In the genomic region with DNA sequence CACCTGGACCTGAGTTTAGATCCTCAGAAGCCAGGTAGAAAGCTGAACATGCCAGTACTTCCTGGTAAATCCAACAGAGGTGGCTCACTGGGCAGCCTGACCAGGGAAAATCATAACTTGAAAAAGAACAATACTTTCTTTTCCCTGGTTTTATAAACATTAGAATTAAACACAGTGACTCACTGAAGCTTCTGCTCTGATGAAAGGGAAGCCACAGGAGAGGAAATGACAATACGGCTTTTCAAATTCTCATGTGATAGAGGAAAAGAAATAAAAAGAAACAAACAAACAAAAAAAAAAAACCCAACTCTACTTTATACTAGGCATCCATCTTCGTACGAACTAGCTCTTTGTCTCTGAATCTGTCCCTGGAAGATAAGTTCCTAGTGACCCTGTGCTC, we compare ENCODE assay signal across 24 mouse cellular contexts. TPM values are rescaled to one million over a fixed set of nuclear protein-coding genes. Genes with fewer than 3 reads are reported as not detected.
A peak's percentile ranks its signal among the peaks of the same experiment; 100 is the strongest.
DNase-seq lines count a peak whose midpoint lies in the region; ATAC-seq and TF ChIP-seq lines count a peak whose summit lies in the region.
"Had no signal": no experiment of that assay in that cellular context is flagged by ENCODE, and none has a peak within 500 bp of the region (broad histone marks: within the 10 kb centered on the region; RNA-seq: fewer than 3 reads in every experiment).

No protein-coding gene starts in this region.

- no peak overlapping the region for H3K9ac ChIP-seq in forebrain, embryonic 11.5 days (ENCODE audit: low read length)
- no peak overlapping the region for H3K9ac ChIP-seq in forebrain, embryonic 12.5 days
- H3K9ac ChIP-seq: embryonic facial prominence, embryonic 12.5 days; heart, embryonic 15.5 days; hindbrain, embryonic 13.5 days; intestine, embryonic 15.5 days had no signal

- H3K36me3 ChIP-seq in spleen, adult 2 months (ENCODE audit: control insufficient read depth, insufficient read depth, low read length), result 0 out of 2 replicates have a peak, but pooled peaks cover 1% of the 10 kb centered on the region
- no peaks in the 10 kb centered on the region for H3K36me3 ChIP-seq in forebrain, embryonic 11.5 days (ENCODE audit: control insufficient read depth, insufficient read depth, low read length)
- H3K36me3 ChIP-seq in forebrain, embryonic 12.5 days (replicated peaks), result no peaks in the 10 kb centered on the region
- H3K36me3 ChIP-seq: embryonic facial prominence, embryonic 12.5 days; heart, embryonic 15.5 days; hindbrain, embryonic 13.5 days; intestine, embryonic 15.5 days had no signal

- H3K4me2 ChIP-seq in forebrain, embryonic 11.5 days (ENCODE audit: low read depth, low read length, severe bottlenecking), result no peak overlapping the region
- H3K4me2 ChIP-seq in forebrain, embryonic 12.5 days, result no peak overlapping the region
- H3K4me2 ChIP-seq: embryonic facial prominence, embryonic 12.5 days; heart, embryonic 11.5 days; heart, embryonic 15.5 days; hindbrain, embryonic 13.5 days; intestine, embryonic 15.5 days had no signal

- TF ChIP-seq POLR2A in spleen, adult 2 months (IDR thresholded peaks at IDR 0.05; ENCODE audit: low read depth, low read length), result no peak

- 38% methylated on average over 3 of the region's 3 CpGs for WGBS in spleen, adult 2 months
- WGBS in forebrain, embryonic 11.5 days, result 88% methylated on average over 3 of the region's 3 CpGs
- 87% methylated on average over 3 of the region's 3 CpGs for WGBS in forebrain, embryonic 12.5 days

- H3K27me3 ChIP-seq in spleen, adult 2 months (ENCODE audit: control insufficient read depth, insufficient read depth, low read length), result no peaks in the 10 kb centered on the region
- H3K27me3 ChIP-seq in forebrain, embryonic 11.5 days (ENCODE audit: control insufficient read depth, insufficient read depth, low read length), result no peaks in the 10 kb centered on the region
- H3K27me3 ChIP-seq in forebrain, embryonic 12.5 days, result no peaks in the 10 kb centered on the region
- H3K27me3 ChIP-seq: embryonic facial prominence, embryonic 12.5 days; hindbrain, embryonic 13.5 days; intestine, embryonic 15.5 days; Patski had no signal

- no peak for ATAC-seq in forebrain, embryonic 11.5 days (replicated peaks; ENCODE audit: low FRiP score)
- no peak for ATAC-seq in forebrain, embryonic 12.5 days (ENCODE audit: low FRiP score)
- ATAC-seq in granulocyte monocyte progenitor cell, adult 5-6 weeks (replicated peaks; ENCODE audit: poor library complexity, severe bottlenecking), result no peak
- ATAC-seq: forebrain, embryonic 14.5 days; hindbrain, postnatal 0 days; intestine, embryonic 15.5 days had no signal

- no peaks in the 10 kb centered on the region for H3K9me3 ChIP-seq in forebrain, embryonic 11.5 days (ENCODE audit: control insufficient read depth, low read length)
- no peaks in the 10 kb centered on the region for H3K9me3 ChIP-seq in forebrain, embryonic 12.5 days
- H3K9me3 ChIP-seq: embryonic facial prominence, embryonic 12.5 days; heart, embryonic 15.5 days; hindbrain, embryonic 13.5 days; intestine, embryonic 15.5 days had no signal

- peaks cover 17% of the 10 kb centered on the region for H3K4me1 ChIP-seq in spleen, adult 2 months (ENCODE audit: control insufficient read depth, insufficient read depth, insufficient read length)
- no peaks in the 10 kb centered on the region for H3K4me1 ChIP-seq in forebrain, embryonic 11.5 days (replicated peaks; ENCODE audit: control insufficient read depth, insufficient read depth, low read length)
- H3K4me1 ChIP-seq in forebrain, embryonic 12.5 days, result no peaks in the 10 kb centered on the region
- H3K4me1 ChIP-seq: embryonic facial prominence, embryonic 12.5 days; heart, embryonic 15.5 days; hindbrain, embryonic 13.5 days; intestine, embryonic 15.5 days had no signal

- 0 out of 2 replicates have a peak overlapping the region, but pooled peaks have one; percentile 21 for H3K4me3 ChIP-seq in spleen, adult 2 months (ENCODE audit: extremely low read depth, insufficient read depth, insufficient read length)
- no peak overlapping the region for H3K4me3 ChIP-seq in forebrain, embryonic 11.5 days (ENCODE audit: low read depth, low read length)
- H3K4me3 ChIP-seq in forebrain, embryonic 12.5 days (replicated peaks), result no peak overlapping the region
- H3K4me3 ChIP-seq: embryonic facial prominence, embryonic 12.5 days; heart, adult 2 months; heart, embryonic 15.5 days; hindbrain, embryonic 13.5 days; intestine, embryonic 15.5 days had no signal

- peak overlapping the region; percentile 58; the same call in 1 of the 2 replicates for H3K27ac ChIP-seq in spleen, adult 2 months (ENCODE audit: insufficient read depth, low read length)
- H3K27ac ChIP-seq in forebrain, embryonic 11.5 days (ENCODE audit: low read depth, low read length), result no peak overlapping the region
- no peak overlapping the region for H3K27ac ChIP-seq in forebrain, embryonic 12.5 days
- H3K27ac ChIP-seq: embryonic facial prominence, embryonic 12.5 days; heart, adult 2 months; heart, embryonic 15.5 days; hindbrain, embryonic 13.5 days; hindbrain, postnatal 0 days; intestine, embryonic 15.5 days had no signal

- no peak for DNase-seq in spleen, adult 2 months (ENCODE audit: low read depth in 1 of 2, low spot score in 2 of 2)
- no peak for DNase-seq in spleen, postnatal 10 days (ENCODE audit: low spot score in 2 of 2)
- DNase-seq in T-cell, adult 2 months (ENCODE audit: low spot score), result peak; percentile 45
- peak; percentile 55 for DNase-seq in induced T-regulatory cell, adult 2 months (ENCODE audit: low read depth)
- DNase-seq in forebrain, embryonic 11.5 days (ENCODE audit: low spot score), result no peak
- no peak for DNase-seq in layer of hippocampus, adult 18-20 months (ENCODE audit: low spot score in 2 of 2)
- DNase-seq: adrenal gland, adult 8-10 months; adrenal gland, postnatal 36 days; cerebellum, adult 11 months; cerebellum, adult 9-10 months; cerebellum, postnatal 25 days; gastrocnemius, postnatal 10 days; heart, adult 2 months; heart, postnatal 14 days had no signal

- no peak for TF ChIP-seq CTCF in spleen, adult 2 months (IDR thresholded peaks at IDR 0.05; ENCODE audit: extremely low read depth, insufficient read depth, insufficient read length, insufficient replicate concordance)

RNA-seq across cellular contexts. Expression of gene Tnfrsf26, which starts 4.0 kb away (rescaled TPM):
- 2.9 and 3.2 TPM in 2 replicates for polyA plus RNA-seq in spleen, adult 2 months (2012; rRNA removed)
- polyA plus RNA-seq in forebrain, embryonic 11.5 days (2014; fragmentation: Nextera tagmentation; extraction: Ambion mirVana), result 0.17 and 0.48 TPM in 2 replicates
- polyA plus RNA-seq in forebrain, embryonic 12.5 days (2016; fragmentation: Nextera tagmentation; extraction: Ambion mirVana), result 0.12 and 0.22 TPM in 2 replicates
- 8.3 and 13.3 TPM in 2 replicates for total RNA-seq in granulocyte monocyte progenitor cell, adult 5-6 weeks (2014; fragmentation: Nextera tagmentation)
- 20.4 and 22.5 TPM in 2 replicates for total RNA-seq in granulocyte monocyte progenitor cell, adult 5-6 weeks (2017)
- total RNA-seq in layer of hippocampus, adult 18-20 months (2021), result under 1 TPM in 1 of 2 experiments, not detected in 1; 0.13 TPM

RNA-seq across cellular contexts. Expression of gene Cars, which starts 24.7 kb away (rescaled TPM):
- 12.0 and 12.2 TPM in 2 replicates for polyA plus RNA-seq in spleen, adult 2 months (2012; rRNA removed)
- polyA plus RNA-seq in forebrain, embryonic 11.5 days (2014; fragmentation: Nextera tagmentation; extraction: Ambion mirVana), result 72.6 and 83.1 TPM in 2 replicates
- 69.0 and 74.3 TPM in 2 replicates for polyA plus RNA-seq in forebrain, embryonic 12.5 days (2016; fragmentation: Nextera tagmentation; extraction: Ambion mirVana)
- total RNA-seq in granulocyte monocyte progenitor cell, adult 5-6 weeks (2014; fragmentation: Nextera tagmentation), result 34.0 and 35.5 TPM in 2 replicates
- 51.9 and 58.2 TPM in 2 replicates for total RNA-seq in granulocyte monocyte progenitor cell, adult 5-6 weeks (2017)
- total RNA-seq in layer of hippocampus, adult 18-20 months (2021), result 10 to 100 TPM; 38.4 to 53.4 TPM

RNA-seq across cellular contexts. Expression of gene Tnfrsf22, which starts 24.9 kb away (rescaled TPM):
- 5.2 and 5.6 TPM in 2 replicates for polyA plus RNA-seq in spleen, adult 2 months (2012; rRNA removed)
- polyA plus RNA-seq in forebrain, embryonic 11.5 days (2014; fragmentation: Nextera tagmentation; extraction: Ambion mirVana), result 8.1 and 9.8 TPM in 2 replicates
- 7.7 and 7.8 TPM in 2 replicates for polyA plus RNA-seq in forebrain, embryonic 12.5 days (2016; fragmentation: Nextera tagmentation; extraction: Ambion mirVana)
- 6.1 and 9.0 TPM in 2 replicates for total RNA-seq in granulocyte monocyte progenitor cell, adult 5-6 weeks (2014; fragmentation: Nextera tagmentation)
- 4.2 and 5.2 TPM in 2 replicates for total RNA-seq in granulocyte monocyte progenitor cell, adult 5-6 weeks (2017)
- total RNA-seq in layer of hippocampus, adult 18-20 months (2021), result 1 to 10 TPM; 1.4 to 2.4 TPM

Comparison
In these comparisons a context has a peak if more than half of its experiments do, and no peak if none do; other contexts are left out.
1. DNase-seq: peak in T-cell, adult 2 months (single experiment) and induced T-regulatory cell, adult 2 months (single experiment); none in spleen, adult 2 months (0 of 2), spleen, postnatal 10 days (0 of 2), forebrain, embryonic 11.5 days (single experiment) and layer of hippocampus, adult 18-20 months (0 of 2).